Mouse (Mus musculus) lung, embryonic 15.5 days (tissue): ENCODE measurements around the gene Mif. TPM values are rescaled to one million over a fixed set of nuclear protein-coding genes. Genes with fewer than 3 reads are reported as not detected.
"Not testable (repeated sequence)": the region's sequence is repeated elsewhere in the genome, so short reads cannot be mapped to it uniquely, and the experiment has no call there.

Source experiments
- ATAC-seq: fragments of 200-750 bp; cut with Nextera tagmentation; 2 replicates; pipeline ENCODE4 v1.8.0; 2017; ENCODE audit warnings: moderate number of reproducible peaks, borderline replicate concordance; ENCODE audit not compliant: low FRiP score, low TSS enrichment; ENCODE audit errors: extremely low read depth
- H3K27ac ChIP-seq: fragments of 300-500 bp; sonication (generic); 2 replicates; pipeline ENCODE4 v1.5.1; 2015; ENCODE audit warnings: moderate library complexity, mild to moderate bottlenecking, inconsistent platforms
- H3K27me3 ChIP-seq: fragments of 300-500 bp; sonication (generic); 2 replicates; pipeline ENCODE4 v1.6.1; 2015; ENCODE audit warnings: inconsistent platforms
- H3K36me3 ChIP-seq: fragments of 300-500 bp; sonication (generic); 2 replicates; pipeline ENCODE4 v1.6.1; 2015; ENCODE audit warnings: inconsistent platforms
- H3K4me1 ChIP-seq: fragments of 300-500 bp; sonication (generic); 2 replicates; pipeline ENCODE4 v1.6.1; 2015; ENCODE audit warnings: inconsistent platforms
- H3K4me2 ChIP-seq: fragments of 300-500 bp; sonication (generic); 2 replicates; pipeline ENCODE4 v1.6.1; 2015; ENCODE audit warnings: inconsistent platforms, mild to moderate bottlenecking, moderate library complexity
- H3K4me3 ChIP-seq: fragments of 300-500 bp; sonication (generic); 2 replicates; pipeline ENCODE4 v1.5.1; 2015; ENCODE audit warnings: mild to moderate bottlenecking, inconsistent platforms
- H3K9ac ChIP-seq: fragments of 300-500 bp; sonication (generic); 2 replicates; pipeline ENCODE4 v1.6.1; 2015; ENCODE audit warnings: inconsistent platforms
- H3K9me3 ChIP-seq: fragments of 300-500 bp; sonication (generic); 2 replicates; pipeline ENCODE4 v1.6.1; 2016; ENCODE audit warnings: inconsistent platforms
- WGBS: fragments of 180-500 bp; shearing (Covaris S2); methylation state at CpG from one replicate; pipeline ENCODE4 v1.1.7; 2015; 5-methylcytosine and 5-hydroxymethylcytosine counted together
- polyA plus RNA-seq: library from polyadenylated mRNA; unstranded; fragments of >200 nt; fragmentation: Nextera tagmentation; extraction: Ambion mirVana; gene quantifications from 2 replicates; pipeline ENCODE4 v1.2.1, GENCODE M21; 2015

Mif gene
- polyA plus RNA-seq: 1,625 and 1,841 TPM in 2 replicates

DNA sequence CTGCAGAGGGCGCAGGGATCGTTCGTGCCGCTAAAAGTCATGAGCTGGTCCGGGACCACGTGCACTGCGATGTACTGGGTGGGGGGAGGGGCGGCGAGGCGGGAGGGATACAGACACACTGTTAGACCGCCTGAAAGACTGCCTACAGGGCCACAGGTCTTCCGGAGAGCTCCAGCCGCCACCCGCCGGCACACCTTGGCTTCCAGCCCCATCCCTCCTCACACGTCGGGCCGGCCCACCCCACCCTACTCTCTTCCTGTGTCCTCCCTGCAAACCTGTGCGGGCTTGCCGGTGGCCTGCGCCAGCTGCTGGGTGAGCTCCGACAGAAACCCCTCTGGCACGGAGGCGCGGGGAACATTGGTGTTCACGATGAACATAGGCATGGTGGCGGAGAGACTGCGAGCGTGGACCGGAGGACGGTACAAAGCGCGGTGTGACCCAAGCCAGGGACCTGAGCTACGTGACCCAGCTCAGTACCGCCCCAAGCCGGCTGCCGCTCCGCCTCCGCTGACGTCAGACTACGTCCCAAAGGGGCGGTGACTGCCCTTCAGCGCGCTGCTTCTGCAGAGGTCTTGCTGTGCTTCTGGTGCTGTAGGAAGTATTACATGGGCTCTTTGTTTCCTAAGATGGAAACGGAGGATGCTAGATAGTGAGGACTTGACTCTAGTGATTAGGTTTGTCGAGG lies at the start of gene Mif:
Gene Mif (minus strand): TSS at position 455 of the 685 bp plus-strand sequence.
- peak; percentile 97 for ATAC-seq
- peaks cover 24% of the 10 kb centered on the region for H3K4me1 ChIP-seq
- peaks cover 10% of the 10 kb centered on the region; the same call in 1 of the 2 replicates for H3K36me3 ChIP-seq
- peak within 1 kb of the TSS; percentile 86 for H3K4me3 ChIP-seq
- H3K9ac ChIP-seq: peak within 1 kb of the TSS; percentile 90
- peak within 1 kb of the TSS; percentile 64 for H3K4me2 ChIP-seq
- 0% methylated on average over 39 of the region's 46 CpGs for WGBS
- peak within 1 kb of the TSS; percentile 97 for H3K27ac ChIP-seq
- H3K9me3 ChIP-seq, H3K27me3 ChIP-seq: not testable (repeated sequence)

DNA sequence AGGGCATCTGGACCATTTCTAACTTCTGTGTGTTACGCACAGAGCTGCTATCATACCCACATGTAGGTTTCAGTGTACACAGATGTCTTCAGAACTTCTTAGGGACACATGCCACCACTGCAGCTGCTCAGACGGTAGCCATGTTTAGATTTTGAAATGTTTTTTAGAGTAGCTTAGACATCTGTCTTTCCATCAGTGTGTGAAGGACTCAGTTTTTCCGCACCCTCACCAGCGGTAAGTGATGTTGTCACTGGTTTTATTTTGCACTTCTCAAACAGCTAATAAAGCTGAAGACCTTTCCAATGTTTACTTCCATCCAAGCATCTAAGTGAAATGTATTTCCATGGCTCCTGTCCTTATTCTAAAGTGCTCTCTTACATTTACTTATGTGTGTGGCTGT lies 46.8 kb upstream of the Mif start:
- 89% methylated on average over 4 of the region's 4 CpGs for WGBS
- H3K4me1 ChIP-seq: no peaks in the 10 kb centered on the region
- no peak overlapping the region for H3K27ac ChIP-seq
- no peaks in the 10 kb centered on the region for H3K27me3 ChIP-seq
- H3K36me3 ChIP-seq: peaks cover 92% of the 10 kb centered on the region
- no peak for ATAC-seq
- H3K4me2 ChIP-seq: no peak overlapping the region
- H3K4me3 ChIP-seq: no peak overlapping the region
- no peaks in the 10 kb centered on the region for H3K9me3 ChIP-seq
- no peak overlapping the region for H3K9ac ChIP-seq

DNA sequence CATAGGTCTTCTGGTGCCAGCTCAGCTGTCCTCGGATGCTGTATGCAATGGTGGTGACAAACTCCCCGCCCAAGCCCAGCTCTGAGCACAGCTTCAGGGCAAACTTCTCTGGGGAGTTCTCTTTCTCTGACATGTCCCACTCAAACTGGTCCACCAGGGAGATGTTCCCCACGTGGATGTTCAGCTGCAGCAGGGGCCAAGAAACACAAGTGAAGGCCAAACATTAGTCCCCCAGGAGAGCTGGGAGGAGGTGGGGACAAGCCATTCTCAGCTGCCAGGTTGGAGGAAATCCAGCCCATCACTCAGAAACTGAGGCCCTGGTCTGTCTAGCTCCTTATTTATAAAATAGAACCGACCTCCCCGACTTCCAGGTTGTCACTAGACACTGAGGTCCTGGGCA lies 44.4 kb upstream of the Mif start:
- no peak overlapping the region for H3K4me3 ChIP-seq
- no peak overlapping the region for H3K9ac ChIP-seq
- H3K4me2 ChIP-seq: no peak overlapping the region
- no peak overlapping the region for H3K27ac ChIP-seq
- no peaks in the 10 kb centered on the region for H3K27me3 ChIP-seq
- WGBS: 81% methylated on average over 5 of the region's 5 CpGs
- no peaks in the 10 kb centered on the region for H3K4me1 ChIP-seq
- no peak for ATAC-seq
- H3K36me3 ChIP-seq: peaks cover 92% of the 10 kb centered on the region
- no peaks in the 10 kb centered on the region for H3K9me3 ChIP-seq

DNA sequence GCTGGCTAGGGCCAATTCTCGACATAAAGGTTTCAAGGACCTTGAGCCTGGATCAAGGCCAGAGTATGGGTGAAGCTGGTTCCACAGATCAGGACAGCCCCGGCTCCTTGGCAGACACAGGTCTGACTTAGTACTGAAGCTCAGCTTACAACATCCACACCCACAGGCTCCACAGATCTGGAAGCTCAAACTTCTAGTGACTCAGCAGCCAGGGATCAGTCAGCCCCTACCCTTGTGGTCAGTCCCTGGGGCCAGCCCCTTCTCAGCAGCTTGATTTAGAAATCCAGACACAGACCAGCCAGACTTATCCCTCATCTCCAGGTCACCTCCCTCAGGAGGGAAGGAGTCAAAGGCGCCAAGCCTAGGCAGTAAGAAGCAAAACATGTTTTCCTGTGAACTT lies 38.8 kb upstream of the Mif start:
- ATAC-seq: no peak
- H3K9me3 ChIP-seq: no peaks in the 10 kb centered on the region
- WGBS: 55% methylated on average over 3 of the region's 3 CpGs
- no peaks in the 10 kb centered on the region for H3K27me3 ChIP-seq
- H3K36me3 ChIP-seq: peaks cover 78% of the 10 kb centered on the region
- 0 out of 2 replicates have a peak, but pooled peaks cover 2% of the 10 kb centered on the region for H3K4me1 ChIP-seq
- H3K4me2 ChIP-seq: no peak overlapping the region
- H3K9ac ChIP-seq: no peak overlapping the region
- peak overlapping the region; percentile 37 for H3K27ac ChIP-seq
- no peak overlapping the region for H3K4me3 ChIP-seq

DNA sequence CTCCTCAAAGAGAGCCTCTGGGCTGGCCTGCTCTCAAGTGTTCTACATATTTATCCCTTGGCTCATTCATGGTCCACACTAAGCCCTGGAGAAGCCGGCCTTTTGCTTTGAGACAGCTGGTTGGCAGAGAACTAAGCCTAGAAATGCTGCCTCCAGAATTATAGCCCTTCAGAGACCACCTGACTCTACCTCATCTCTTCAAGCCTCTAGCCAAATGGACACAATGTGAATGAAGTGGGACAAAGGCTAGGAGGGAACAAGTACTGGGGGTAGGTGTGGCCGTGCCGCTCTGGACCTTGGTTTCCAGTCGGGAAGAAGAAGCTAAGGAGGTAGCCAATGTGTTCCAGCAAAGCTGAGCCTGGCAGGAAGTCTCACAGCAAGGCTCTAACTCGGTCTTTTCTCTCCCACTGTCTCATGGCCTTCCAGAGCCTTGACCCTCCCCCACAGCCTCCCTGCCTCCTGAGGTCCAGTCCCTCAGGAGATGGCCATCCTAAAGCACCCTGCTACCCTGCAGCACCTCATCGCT lies 38.1 kb upstream of the Mif start:
- H3K4me1 ChIP-seq: peaks cover 9% of the 10 kb centered on the region
- peaks cover 70% of the 10 kb centered on the region for H3K36me3 ChIP-seq
- H3K4me2 ChIP-seq: no peak overlapping the region
- no peak overlapping the region for H3K9ac ChIP-seq
- H3K27me3 ChIP-seq: no peaks in the 10 kb centered on the region
- no peak overlapping the region for H3K27ac ChIP-seq
- H3K4me3 ChIP-seq: no peak overlapping the region
- 74% methylated on average over 6 of the region's 6 CpGs for WGBS
- no peaks in the 10 kb centered on the region for H3K9me3 ChIP-seq
- ATAC-seq: no peak

DNA sequence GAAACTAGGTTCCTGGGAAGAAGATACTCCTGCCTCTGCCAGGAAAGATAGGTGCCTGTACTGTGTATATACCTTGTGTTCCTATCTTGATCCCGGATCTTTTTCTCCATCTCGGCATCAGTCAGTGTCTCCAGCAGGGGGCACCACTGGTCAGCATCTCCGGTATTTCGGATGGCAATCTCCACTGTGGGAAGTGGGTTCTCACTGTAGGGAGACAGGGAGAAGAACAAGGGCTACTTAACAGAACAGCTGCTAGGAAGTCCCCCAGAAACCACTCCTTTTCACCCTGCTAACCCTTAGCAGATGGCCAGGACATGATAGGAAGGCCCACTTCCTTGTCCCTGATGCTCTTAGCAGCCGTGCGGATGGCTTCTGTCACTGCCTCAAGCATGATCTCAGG lies 37.3 kb upstream of the Mif start:
- 40% methylated on average over 6 of the region's 6 CpGs for WGBS
- H3K4me1 ChIP-seq: peaks cover 13% of the 10 kb centered on the region
- H3K36me3 ChIP-seq: peaks cover 63% of the 10 kb centered on the region
- no peak for ATAC-seq
- H3K27me3 ChIP-seq: no peaks in the 10 kb centered on the region
- H3K4me3 ChIP-seq: no peak overlapping the region
- no peak overlapping the region for H3K9ac ChIP-seq
- H3K4me2 ChIP-seq: no peak overlapping the region
- no peaks in the 10 kb centered on the region for H3K9me3 ChIP-seq
- H3K27ac ChIP-seq: no peak overlapping the region

DNA sequence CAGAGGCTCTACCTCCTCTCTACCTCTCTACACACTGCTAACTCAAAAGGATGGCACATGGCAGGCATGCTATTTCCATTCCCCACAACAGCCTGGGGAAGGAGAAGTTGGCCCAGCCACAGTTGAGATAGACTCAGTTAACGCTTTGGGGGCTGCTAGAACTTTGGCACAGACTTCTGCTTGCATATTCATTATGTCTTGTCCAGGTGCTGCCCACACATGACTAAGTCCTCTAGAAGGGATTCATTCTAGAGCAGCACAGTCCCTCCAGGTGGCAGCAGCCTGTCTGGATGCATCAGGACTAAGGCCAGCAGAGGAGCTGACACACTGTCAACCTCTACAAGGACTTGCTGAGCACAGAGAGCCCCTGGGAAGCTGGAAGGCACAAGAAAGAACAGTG lies 36.2 kb upstream of the Mif start:
- no peaks in the 10 kb centered on the region for H3K9me3 ChIP-seq
- no peak for ATAC-seq
- H3K36me3 ChIP-seq: peaks cover 51% of the 10 kb centered on the region

DNA sequence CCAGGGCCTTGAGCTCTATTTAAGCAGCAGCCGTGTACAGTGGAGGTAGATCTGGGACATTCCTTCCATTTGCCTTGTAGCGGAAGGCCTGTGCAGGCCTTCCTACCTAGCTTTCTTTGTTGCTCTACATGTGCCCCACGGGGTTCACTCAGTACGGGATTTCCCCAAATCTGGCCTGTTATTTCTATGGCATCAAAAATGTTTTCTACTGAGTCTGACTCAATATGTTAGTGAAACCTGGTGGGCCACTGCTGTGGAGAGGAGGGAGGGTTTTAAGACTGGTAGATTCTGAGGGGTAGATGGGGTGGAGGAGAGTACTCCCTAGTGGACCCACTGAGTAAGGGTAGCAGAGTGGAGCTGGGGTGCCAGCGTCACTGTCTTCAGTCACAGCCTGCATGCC lies 35.7 kb upstream of the Mif start:
- Histone ChIP-seq H3K27ac (no peak overlapping the region), H3K36me3 (peaks cover 47% of the 10 kb centered on the region), H3K27me3 (no peaks in the 10 kb centered on the region), H3K4me1 (peaks cover 13% of the 10 kb centered on the region), H3K4me3 (no peak overlapping the region), H3K4me2 (no peak overlapping the region), H3K9me3 (no peaks in the 10 kb centered on the region), H3K9ac (no peak overlapping the region)
- WGBS: 94% methylated on average over 5 of the region's 5 CpGs
- ATAC-seq: no peak

More for the DNA sequence above, 36.2 kb upstream of the Mif start:
- no peak overlapping the region for H3K9ac ChIP-seq
- no peak overlapping the region for H3K27ac ChIP-seq
- no peak overlapping the region for H3K4me3 ChIP-seq
- peaks cover 13% of the 10 kb centered on the region for H3K4me1 ChIP-seq
- no peak overlapping the region for H3K4me2 ChIP-seq
- H3K27me3 ChIP-seq: no peaks in the 10 kb centered on the region
- WGBS: 94% methylated on average over 1 of the region's 1 CpGs

DNA sequence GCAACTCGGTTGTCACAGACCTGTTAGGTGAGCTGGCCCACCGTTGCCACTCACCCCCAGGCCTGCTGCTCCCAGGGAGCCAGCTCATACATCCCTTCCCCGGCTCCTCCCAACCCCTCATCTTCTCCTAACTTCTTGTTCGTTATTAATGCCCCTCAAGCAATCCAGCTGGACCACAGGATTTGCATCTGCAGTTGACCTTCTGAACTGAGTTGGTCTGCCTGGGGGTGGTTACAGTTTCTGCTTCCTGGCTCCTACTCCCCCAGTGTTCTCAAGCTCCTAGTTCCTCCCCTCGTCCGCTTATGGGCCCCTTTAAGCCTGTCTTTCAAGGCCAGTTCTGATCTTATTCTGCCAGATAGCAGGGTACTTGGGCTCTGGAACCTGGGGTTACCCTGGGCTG lies 34.6 kb upstream of the Mif start:
- peaks cover 38% of the 10 kb centered on the region for H3K36me3 ChIP-seq
- ATAC-seq: no peak

DNA sequence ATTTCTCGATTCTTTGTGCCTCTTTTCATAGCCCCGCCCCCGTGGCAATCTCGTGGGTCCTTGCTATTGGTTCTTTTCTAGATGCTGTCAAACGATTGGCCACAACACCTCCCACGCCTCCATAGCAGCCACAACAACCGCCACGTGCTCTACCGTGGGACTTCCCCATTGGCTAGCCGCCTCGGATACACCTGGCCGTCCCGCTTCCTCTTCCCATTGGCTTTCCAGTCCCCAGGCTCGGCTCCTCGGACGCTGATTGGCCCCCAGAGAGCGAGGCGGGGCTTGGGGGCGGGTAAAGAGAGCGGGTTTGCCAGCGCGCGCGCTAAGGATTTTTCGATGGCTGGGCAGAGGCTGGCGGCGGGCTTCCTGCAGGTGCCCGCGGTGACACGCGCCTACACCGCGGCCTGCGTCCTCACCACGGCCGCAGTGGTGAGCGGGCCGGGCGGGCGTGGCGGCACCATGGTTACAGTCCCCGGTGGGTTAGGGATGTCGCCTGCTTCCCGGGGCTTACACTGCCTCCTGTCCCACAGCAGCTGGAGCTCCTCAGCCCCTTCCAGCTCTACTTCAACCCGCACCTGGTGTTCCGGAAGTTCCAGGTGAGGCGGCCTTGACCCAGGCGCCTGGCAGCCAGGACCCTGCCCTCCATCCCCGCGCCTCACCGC lies 33.2 kb upstream of the Mif start, which contains the start of gene Derl3:
Gene Derl3 (plus strand): TSS at position 325 of the 662 bp plus-strand sequence.
- H3K4me1 ChIP-seq: peaks cover 16% of the 10 kb centered on the region
- peak within 1 kb of the TSS; percentile 44 for H3K4me3 ChIP-seq
- peak; percentile 97 for ATAC-seq
- no peaks in the 10 kb centered on the region for H3K27me3 ChIP-seq
- no peaks in the 10 kb centered on the region for H3K9me3 ChIP-seq
- peak within 1 kb of the TSS; percentile 44 for H3K9ac ChIP-seq
- peak within 1 kb of the TSS; percentile 92 for H3K4me2 ChIP-seq
- H3K36me3 ChIP-seq: peaks cover 30% of the 10 kb centered on the region
- H3K27ac ChIP-seq: peak within 1 kb of the TSS; percentile 21
- 2% methylated on average over 51 of the region's 51 CpGs for WGBS

More for the DNA sequence above, 34.6 kb upstream of the Mif start:
- Histone ChIP-seq H3K4me1 (peaks cover 14% of the 10 kb centered on the region), H3K9me3 (no peaks in the 10 kb centered on the region), H3K27ac (no peak overlapping the region), H3K4me3 (no peak overlapping the region), H3K27me3 (no peaks in the 10 kb centered on the region), H3K9ac (no peak overlapping the region), H3K4me2 (no peak overlapping the region)
- WGBS: 71% methylated on average over 6 of the region's 6 CpGs

DNA sequence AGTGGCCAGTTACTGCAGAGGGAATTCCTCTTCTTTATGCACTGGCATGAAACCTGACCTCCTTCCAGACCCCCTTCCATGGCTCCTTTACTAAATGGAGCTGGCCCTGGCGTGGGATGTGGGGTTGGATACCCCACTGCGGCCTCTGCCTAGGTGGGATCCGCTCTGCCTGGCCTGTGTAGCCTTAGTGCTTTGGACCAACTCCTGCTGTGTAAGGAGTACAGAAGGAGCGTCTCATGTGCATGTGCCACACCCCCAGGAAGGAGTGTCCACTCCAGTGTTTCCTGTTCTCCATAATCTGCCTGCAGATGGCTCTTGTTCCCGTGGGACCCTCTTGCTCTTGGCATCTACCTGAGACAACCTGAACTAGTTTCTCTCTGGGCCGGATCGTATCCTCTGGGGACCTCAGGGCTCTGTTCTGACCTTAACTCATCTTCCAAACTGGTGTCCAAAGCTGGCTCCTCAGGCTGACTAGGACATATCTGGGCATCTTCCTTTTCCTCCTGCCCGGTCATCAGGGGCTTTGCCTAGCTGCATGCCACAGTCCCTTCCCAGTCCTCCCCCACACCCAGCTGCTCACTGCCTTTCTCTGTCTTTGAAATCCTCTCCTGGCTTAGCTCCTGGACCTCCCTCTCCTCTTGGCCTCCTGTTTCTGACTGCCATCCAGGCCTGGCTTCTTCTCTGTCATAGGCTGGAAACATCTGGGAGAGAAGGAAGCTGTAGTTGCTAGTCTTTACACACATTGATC lies 29.5 kb upstream of the Mif start:
- H3K9ac ChIP-seq: no peak overlapping the region
- H3K36me3 ChIP-seq: no peaks in the 10 kb centered on the region
- H3K4me2 ChIP-seq: no peak overlapping the region
- no peaks in the 10 kb centered on the region for H3K9me3 ChIP-seq
- no peaks in the 10 kb centered on the region for H3K27me3 ChIP-seq
- peaks cover 16% of the 10 kb centered on the region for H3K4me1 ChIP-seq
- 26% methylated on average over 8 of the region's 8 CpGs for WGBS
- H3K27ac ChIP-seq: no peak overlapping the region
- H3K4me3 ChIP-seq: no peak overlapping the region
- no peak for ATAC-seq
